Mouse (Mus musculus) cortical plate, adult 2 months (tissue): ENCODE results near the gene Fbxl17. TPM values are rescaled to one million over a fixed set of nuclear protein-coding genes. Genes with fewer than 3 reads are reported as not detected.

ENCODE experiments used
- H3K27ac ChIP-seq: fragments of 200-500 bp; 2 replicates; pipeline ENCODE4 v1.5.1; 2012; ENCODE audit warnings: low read length, control low read depth, inconsistent platforms; ENCODE audit not compliant: insufficient read depth
- H3K4me1 ChIP-seq: fragments of 200-500 bp; 2 replicates; pipeline ENCODE4 v1.6.1; 2011; ENCODE audit warnings: low read length; ENCODE audit not compliant: control insufficient read depth, insufficient read depth
- H3K4me3 ChIP-seq: fragments of 200-500 bp; 2 replicates; pipeline ENCODE4 v1.5.1; 2011; ENCODE audit warnings: mild to moderate bottlenecking, low read length, control low read depth; ENCODE audit not compliant: insufficient read depth
- CTCF ChIP-seq: fragments of 200-500 bp; IDR thresholded peaks from 2 replicates; pipeline ENCODE4 v1.5.1; 2011; ENCODE audit warnings: mild to moderate bottlenecking, control low read depth, low read length; ENCODE audit not compliant: insufficient read depth; ENCODE audit errors: extremely low read depth
- POLR2A ChIP-seq: fragments of 200-500 bp; IDR thresholded peaks from 2 replicates; pipeline ENCODE4 v1.6.1; 2011; ENCODE audit warnings: mild to moderate bottlenecking, low read length, control low read depth; ENCODE audit not compliant: insufficient read depth; ENCODE audit errors: extremely low read depth
- polyA plus RNA-seq: library from polyadenylated mRNA; depleted of rRNA; stranded (reverse); fragments of >200 nt; gene quantifications from 2 replicates; pipeline ENCODE4 v1.2.3, GENCODE M21; 2012

Gene Fbxl17
- polyA plus RNA-seq, 1 experiment, result 28.9 TPM

DNA sequence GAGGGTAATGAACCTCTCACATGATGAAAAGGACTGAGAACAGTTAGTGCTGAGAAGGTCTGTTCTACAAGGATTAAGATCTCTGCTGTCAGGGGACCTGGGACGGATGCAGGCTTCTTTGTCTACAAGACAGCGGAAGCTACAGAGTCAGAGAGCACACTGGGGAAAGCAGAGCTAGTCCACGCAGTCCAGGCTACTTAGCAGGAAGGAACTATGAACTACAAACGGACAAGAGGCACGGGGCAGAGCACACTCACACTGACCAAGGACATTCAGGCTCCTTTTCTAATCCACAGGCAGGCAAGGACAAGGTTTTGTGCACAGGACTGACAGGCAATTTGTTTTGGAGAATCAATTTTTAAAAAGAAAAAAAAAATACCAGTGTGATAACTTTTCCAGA is 437.0 kb downstream of the Fbxl17 start:
- no peak overlapping the region for H3K4me3 ChIP-seq
- H3K4me1 ChIP-seq, result peaks cover 5% of the 10 kb centered on the region; the same call in 1 of the 2 replicates
- TF ChIP-seq POLR2A (no peak), CTCF (no peak)
- no peak overlapping the region for H3K27ac ChIP-seq

DNA sequence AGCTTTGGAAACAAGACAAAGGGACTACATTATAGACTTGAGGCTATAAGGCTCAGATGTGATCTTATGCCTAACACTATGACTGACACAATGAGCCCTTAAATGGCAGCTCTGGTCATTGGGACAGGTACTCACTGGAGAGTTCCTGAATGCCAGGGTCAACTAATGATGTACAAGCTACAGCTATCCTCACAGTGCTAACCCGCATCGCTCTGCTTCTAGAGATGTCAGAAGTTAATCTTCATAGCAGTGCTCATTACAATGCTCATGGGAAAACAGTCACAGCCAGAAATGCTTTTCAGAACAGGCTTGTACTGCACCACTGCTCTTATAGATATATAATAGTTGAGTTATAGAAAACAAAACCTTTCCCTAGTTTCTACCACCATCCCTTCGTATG is 438.0 kb downstream of the Fbxl17 start:
- Histone ChIP-seq H3K4me3 (no peak overlapping the region), H3K4me1 (peaks cover 6% of the 10 kb centered on the region; the same call in 1 of the 2 replicates), H3K27ac (no peak overlapping the region)
- TF ChIP-seq POLR2A (no peak), CTCF (no peak)

DNA sequence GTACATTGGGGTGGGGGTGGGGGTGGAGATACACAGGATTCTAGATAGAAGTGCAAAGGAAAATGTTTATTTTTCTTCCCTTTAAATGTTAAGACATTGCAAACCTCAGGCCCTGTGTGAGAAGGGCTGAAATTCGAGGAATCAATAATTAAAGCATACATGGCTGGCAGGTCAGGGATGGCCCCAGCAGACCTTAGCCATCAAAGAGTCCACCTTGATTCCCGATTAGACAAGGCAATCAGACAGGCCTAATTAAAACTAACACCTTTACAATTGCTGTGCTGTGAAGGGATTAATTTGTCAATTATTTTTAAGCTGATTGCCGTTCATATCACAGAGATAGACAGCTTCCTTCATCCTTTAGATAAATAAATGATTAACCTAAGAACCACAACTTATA is 439.0 kb downstream of the Fbxl17 start:
- H3K4me3 ChIP-seq, result no peak overlapping the region
- H3K27ac ChIP-seq, result no peak overlapping the region
- TF ChIP-seq CTCF, result no peak
- no peak for TF ChIP-seq POLR2A
- peaks cover 6% of the 10 kb centered on the region; the same call in 1 of the 2 replicates for H3K4me1 ChIP-seq

DNA sequence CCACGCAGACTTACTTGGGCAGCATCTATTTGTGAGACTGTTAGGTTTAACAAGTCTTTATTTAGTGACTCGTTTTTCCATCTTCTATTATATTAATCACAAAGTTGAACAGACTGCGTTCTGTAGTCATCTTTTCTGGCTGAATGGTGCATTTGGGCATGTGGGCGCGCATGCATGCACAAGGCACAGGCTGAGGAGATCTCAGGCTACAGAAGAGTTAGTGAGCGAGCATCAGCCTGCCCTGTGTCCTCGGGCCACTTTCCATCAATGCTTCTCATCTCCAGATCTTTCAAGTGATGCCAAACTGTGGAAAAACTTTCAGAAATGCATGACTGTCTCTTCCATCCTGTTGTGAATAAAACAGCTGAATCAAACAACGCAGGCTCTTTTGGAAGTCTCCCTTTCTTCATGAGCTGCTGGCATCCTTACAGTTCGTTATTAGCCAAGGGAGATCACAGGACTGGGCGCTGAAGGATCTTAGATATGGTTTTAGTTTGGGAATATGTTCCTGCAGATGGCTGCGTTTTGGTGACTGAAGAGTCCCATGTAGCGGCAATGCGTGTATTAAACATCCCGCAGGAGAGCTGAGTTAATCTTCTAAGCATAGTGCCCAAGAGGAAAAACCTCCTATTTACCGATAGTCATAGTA is 442.0 kb downstream of the Fbxl17 start:
- peaks cover 6% of the 10 kb centered on the region; the same call in 1 of the 2 replicates for H3K4me1 ChIP-seq
- no peak overlapping the region for H3K4me3 ChIP-seq
- TF ChIP-seq POLR2A, result no peak
- no peak for TF ChIP-seq CTCF
- no peak overlapping the region for H3K27ac ChIP-seq

- H3K27ac ChIP-seq, result no peak overlapping the region
- TF ChIP-seq POLR2A, result no peak
- TF ChIP-seq CTCF, result no peak
- no peak overlapping the region for H3K4me3 ChIP-seq
These were observed 442.8 kb downstream of the Fbxl17 start for GRCm38 (mm10) chr17:63056976-63057375.

DNA sequence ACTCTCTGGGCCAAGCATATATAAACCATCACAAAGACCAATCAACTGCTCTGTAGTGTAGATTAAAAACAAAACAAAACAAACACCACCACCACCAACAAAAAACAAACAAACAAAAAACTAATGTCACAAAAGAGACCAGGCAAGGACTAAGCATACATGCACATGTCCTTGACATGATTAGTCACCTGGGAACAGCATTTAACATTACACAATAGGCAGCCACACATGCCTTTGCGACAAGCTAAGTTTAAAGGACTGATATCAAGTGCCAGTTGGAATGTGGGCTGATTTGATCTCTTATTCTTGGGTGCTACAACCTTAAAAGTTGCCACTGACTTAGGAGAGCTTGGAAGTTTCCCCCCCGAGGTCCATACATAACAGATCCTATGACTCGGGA is 446.5 kb downstream of the Fbxl17 start:
- Histone ChIP-seq H3K27ac (no peak overlapping the region), H3K4me3 (no peak overlapping the region), H3K4me1 (peaks cover 6% of the 10 kb centered on the region; the same call in 1 of the 2 replicates)
- TF ChIP-seq POLR2A (no peak), CTCF (no peak)

More at GRCm38 (mm10) chr17:63056976-63057375, 442.8 kb downstream of the Fbxl17 start:
- H3K4me1 ChIP-seq, result peaks cover 6% of the 10 kb centered on the region; the same call in 1 of the 2 replicates

DNA sequence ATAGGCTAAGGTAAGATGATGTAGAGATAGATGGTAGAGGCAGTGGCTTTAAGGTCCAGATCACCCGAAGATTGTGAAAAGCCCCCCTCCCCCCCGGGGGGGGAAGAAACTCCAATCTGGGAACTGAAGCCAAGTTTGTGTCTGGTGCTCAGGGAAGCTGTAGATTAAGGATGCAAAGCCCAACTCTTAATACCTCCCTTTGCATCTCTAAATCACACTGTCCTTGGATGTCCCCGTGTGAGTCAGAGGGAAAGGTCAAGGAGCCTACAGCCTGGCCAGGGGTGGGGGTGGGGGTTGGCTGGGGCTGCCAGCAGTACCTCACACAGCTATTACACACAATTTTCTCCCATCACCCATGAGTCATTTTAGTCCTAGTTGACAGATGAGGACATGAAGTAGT is 453.4 kb downstream of the Fbxl17 start:
- TF ChIP-seq POLR2A (no peak), CTCF (no peak)
- Histone ChIP-seq H3K4me1 (no peaks in the 10 kb centered on the region; the same call in 1 of the 2 replicates), H3K4me3 (no peak overlapping the region), H3K27ac (no peak overlapping the region)

GRCm38 (mm10) chr17:63045297-63045696 is 454.5 kb downstream of the Fbxl17 start:
- no peak for TF ChIP-seq CTCF
- TF ChIP-seq POLR2A, result no peak
- Histone ChIP-seq H3K4me3 (no peak overlapping the region), H3K27ac (no peak overlapping the region), H3K4me1 (no peaks in the 10 kb centered on the region; the same call in 1 of the 2 replicates)

DNA sequence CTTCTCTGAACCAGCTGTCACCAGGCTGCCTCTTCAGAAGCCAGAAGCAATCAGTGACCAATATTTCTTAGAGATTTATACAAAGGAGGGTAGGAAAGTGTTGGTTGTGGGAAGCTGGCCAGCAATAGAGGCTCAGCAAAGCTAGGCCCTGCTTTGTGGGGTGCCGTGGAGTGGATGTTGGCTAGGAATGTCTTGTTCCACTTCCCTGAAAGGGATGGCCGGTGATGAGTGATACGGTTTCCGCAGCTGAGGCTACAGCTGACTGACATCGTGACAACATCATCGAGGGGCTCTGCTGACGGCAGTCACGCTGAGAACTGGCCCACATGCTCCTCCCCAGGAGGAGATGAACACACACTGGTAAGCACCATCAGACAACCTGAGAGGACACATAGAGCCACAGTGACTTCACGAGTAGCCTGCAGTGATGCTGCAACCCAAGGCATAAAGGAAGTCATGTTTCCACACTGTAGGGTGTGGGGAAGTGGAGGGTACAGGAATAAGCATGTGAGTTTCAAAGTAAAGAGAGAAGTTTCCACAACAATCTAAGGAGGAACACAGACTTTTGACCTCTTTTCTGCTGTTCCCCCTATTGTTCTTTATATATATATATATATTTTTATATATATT is 456.7 kb downstream of the Fbxl17 start:
- no peaks in the 10 kb centered on the region; the same call in 1 of the 2 replicates for H3K4me1 ChIP-seq
- TF ChIP-seq POLR2A, result no peak
- TF ChIP-seq CTCF, result no peak
- H3K27ac ChIP-seq, result no peak overlapping the region
- H3K4me3 ChIP-seq, result no peak overlapping the region

DNA sequence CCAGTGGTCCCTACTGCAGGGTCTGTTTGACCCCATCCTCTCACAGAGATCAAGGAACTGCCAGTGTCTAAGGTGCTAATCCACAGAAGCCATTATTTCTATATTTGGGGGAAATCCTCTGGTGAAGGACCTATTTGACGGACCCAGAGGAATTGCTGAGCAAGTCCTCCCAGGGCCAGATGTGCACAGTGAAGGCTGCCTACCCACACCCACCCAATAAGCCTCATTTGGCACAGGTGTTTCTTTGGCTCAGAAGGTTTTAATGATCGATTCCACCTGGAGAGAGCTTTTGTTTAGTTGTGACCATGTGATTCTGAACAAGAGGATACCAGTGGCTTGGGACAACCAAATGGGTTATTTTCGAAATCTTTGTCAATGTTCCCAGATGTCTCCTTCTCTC is 462.3 kb downstream of the Fbxl17 start:
- no peak overlapping the region for H3K4me3 ChIP-seq
- no peaks in the 10 kb centered on the region for H3K4me1 ChIP-seq
- TF ChIP-seq CTCF (no peak), POLR2A (no peak)
- H3K27ac ChIP-seq, result no peak overlapping the region
